Mouse (Mus musculus) liver, embryonic 11.5 days (tissue): ENCODE data around the gene Hoxa6. TPM values are rescaled to one million over a fixed set of nuclear protein-coding genes. Genes with fewer than 3 reads are reported as not detected.

Source experiments
- ATAC-seq: fragments of 200-750 bp; cut with Nextera tagmentation; replicated peaks from 2 replicates; pipeline ENCODE4 v1.8.0; 2017; ENCODE audit warnings: moderate number of reproducible peaks, mild to moderate bottlenecking, moderate TSS enrichment, moderate library complexity; ENCODE audit not compliant: low FRiP score
- DNase-seq: peaks from one replicate; pipeline ENCODE4 v3.0.0-alpha.2; 2017; ENCODE audit warnings: low spot score
- H3K27ac ChIP-seq: fragments of 300-500 bp; sonication (generic); 2 replicates; pipeline ENCODE4 v1.5.1; 2014; ENCODE audit warnings: mild to moderate bottlenecking, low read depth, low read length, control low read depth
- H3K27me3 ChIP-seq: fragments of 300-500 bp; sonication (generic); replicated peaks from 2 replicates; pipeline ENCODE4 v1.6.1; 2014; ENCODE audit warnings: low read length, mixed read lengths; ENCODE audit not compliant: control insufficient read depth, insufficient read depth
- H3K36me3 ChIP-seq: fragments of 300-500 bp; sonication (generic); 2 replicates; pipeline ENCODE4 v1.6.1; 2014; ENCODE audit warnings: mild to moderate bottlenecking, low read length, moderate library complexity, mixed read lengths; ENCODE audit not compliant: control insufficient read depth, insufficient read depth
- H3K4me1 ChIP-seq: fragments of 300-500 bp; sonication (generic); replicated peaks from 2 replicates; pipeline ENCODE4 v1.6.1; 2014; ENCODE audit warnings: low read length, mixed read lengths; ENCODE audit not compliant: control insufficient read depth, insufficient read depth
- H3K4me2 ChIP-seq: fragments of 300-500 bp; sonication (generic); 2 replicates; pipeline ENCODE4 v1.6.1; 2014; ENCODE audit warnings: mild to moderate bottlenecking, control low read depth, moderate library complexity
- H3K4me3 ChIP-seq: fragments of 300-500 bp; sonication (generic); 2 replicates; pipeline ENCODE4 v1.5.1; 2014; ENCODE audit warnings: low read depth, low read length, control low read depth
- H3K9ac ChIP-seq: fragments of 300-500 bp; sonication (generic); 2 replicates; pipeline ENCODE4 v1.6.1; 2014; ENCODE audit warnings: low read depth, low read length, control low read depth
- H3K9me3 ChIP-seq: fragments of 300-500 bp; sonication (generic); 2 replicates; pipeline ENCODE4 v1.6.1; 2016; ENCODE audit warnings: low read length, inconsistent platforms, mixed read lengths; ENCODE audit not compliant: control insufficient read depth
- WGBS: fragments of 180-500 bp; shearing (Covaris S2); extraction: QIAGEN DNeasy Blood & Tissue Kit; methylation state at CpG from one replicate; pipeline ENCODE4 v1.1.7; 2014; 5-methylcytosine and 5-hydroxymethylcytosine counted together
- polyA plus RNA-seq: library from polyadenylated mRNA; unstranded; fragments of >200 nt; fragmentation: Nextera tagmentation; extraction: Ambion mirVana; gene quantifications from 2 replicates; pipeline ENCODE4 v1.2.1, GENCODE M21; 2014

The Hoxa6 gene
- polyA plus RNA-seq, 1 experiment from 2014 or later = 0.45 TPM

- Histone ChIP-seq H3K9ac (no peak overlapping the region), H3K4me3 (no peak overlapping the region), H3K36me3 (no peaks in the 10 kb centered on the region), H3K27me3 (peaks cover 99% of the 10 kb centered on the region), H3K9me3 (no peaks in the 10 kb centered on the region), H3K4me1 (no peaks in the 10 kb centered on the region; the same call in none of the 2 replicates), H3K27ac (no peak overlapping the region; the same call in 1 of the 2 replicates), H3K4me2 (no peak overlapping the region)
- WGBS = 15% methylated on average over 4 of the region's 4 CpGs
- DNase-seq = no peak
- no peak for ATAC-seq
These were observed 1.4 kb downstream of the Hoxa6 start for GRCm38 (mm10) chr6:52206882-52207683.

- ATAC-seq (no peak), DNase-seq (no peak)
- peaks cover 99% of the 10 kb centered on the region for H3K27me3 ChIP-seq
- H3K4me1 ChIP-seq = no peaks in the 10 kb centered on the region; the same call in 1 of the 2 replicates
- H3K36me3 ChIP-seq = no peaks in the 10 kb centered on the region
- WGBS = 6% methylated on average over 55 of the region's 55 CpGs
- peak overlapping the region; percentile 73 for H3K4me2 ChIP-seq
- no peak overlapping the region for H3K9ac ChIP-seq
- H3K27ac ChIP-seq = no peak overlapping the region; the same call in 1 of the 2 replicates
- no peaks in the 10 kb centered on the region for H3K9me3 ChIP-seq
- H3K4me3 ChIP-seq = peak overlapping the region; percentile 12; the same call in 1 of the 2 replicates
These were observed 2.6 kb downstream of the Hoxa6 start for GRCm38 (mm10) chr6:52205638-52206621.

DNA sequence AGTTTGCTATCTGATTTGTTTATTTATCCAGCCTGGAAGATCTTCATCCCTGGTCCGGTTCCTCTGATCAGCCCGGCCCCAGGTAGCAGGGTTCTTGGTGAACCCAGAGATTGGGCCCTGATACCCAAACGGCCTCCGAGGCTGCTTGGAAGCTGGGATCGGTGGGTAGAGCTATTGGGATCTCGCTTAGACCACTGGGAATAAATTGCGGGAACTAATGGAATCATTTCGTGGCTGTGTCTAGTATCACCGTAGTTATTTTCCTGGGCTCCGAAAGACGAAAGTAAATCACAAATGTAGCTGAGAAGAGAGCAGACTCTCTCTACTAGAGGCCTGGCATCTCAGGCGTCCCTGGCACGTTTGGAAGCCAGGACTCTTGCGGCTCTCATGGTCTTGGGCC, 3.3 kb downstream of the Hoxa6 start:
- no peaks in the 10 kb centered on the region; the same call in 1 of the 2 replicates for H3K4me1 ChIP-seq
- H3K4me3 ChIP-seq = peak overlapping the region; percentile 12; the same call in 1 of the 2 replicates
- no peaks in the 10 kb centered on the region for H3K9me3 ChIP-seq
- no peak overlapping the region for H3K9ac ChIP-seq
- no peaks in the 10 kb centered on the region for H3K36me3 ChIP-seq
- peak overlapping the region; percentile 73; the same call in 1 of the 2 replicates for H3K4me2 ChIP-seq
- no peak overlapping the region; the same call in 1 of the 2 replicates for H3K27ac ChIP-seq
- peaks cover 99% of the 10 kb centered on the region for H3K27me3 ChIP-seq
- ATAC-seq = no peak
- WGBS = 9% methylated on average over 14 of the region's 14 CpGs
- no peak for DNase-seq

- under 1% methylated on average over 65 of the region's 65 CpGs for WGBS
- Histone ChIP-seq H3K4me3 (peak within 1 kb of the TSS; percentile 62), H3K27me3 (peaks cover 99% of the 10 kb centered on the region), H3K4me2 (peak within 1 kb of the TSS; percentile 73), H3K9ac (peak within 1 kb of the TSS; percentile 67), H3K4me1 (no peaks in the 10 kb centered on the region; the same call in 1 of the 2 replicates), H3K27ac (peak within 1 kb of the TSS; percentile 65), H3K36me3 (no peaks in the 10 kb centered on the region), H3K9me3 (no peaks in the 10 kb centered on the region)
- ATAC-seq = no peak; the same call in 1 of the 2 replicates
- no peak for DNase-seq
These were observed 4.3 kb downstream of the Hoxa6 start, which contains the start of gene Hoxa5 for GRCm38 (mm10) chr6:52204050-52204752. Hoxa5 (minus strand) TSS chr6:52204587.

GRCm38 (mm10) chr6:52203371-52204049, 5.0 kb downstream of the Hoxa6 start:
- H3K36me3 ChIP-seq = no peaks in the 10 kb centered on the region
- ATAC-seq (no peak), DNase-seq (no peak)
- H3K27ac ChIP-seq = peak overlapping the region; percentile 65
- H3K4me2 ChIP-seq = peak overlapping the region; percentile 73
- WGBS = under 1% methylated on average over 46 of the region's 46 CpGs
- H3K4me1 ChIP-seq = no peaks in the 10 kb centered on the region; the same call in 1 of the 2 replicates
- peaks cover 99% of the 10 kb centered on the region for H3K27me3 ChIP-seq
- H3K9ac ChIP-seq = peak overlapping the region; percentile 67
- no peaks in the 10 kb centered on the region for H3K9me3 ChIP-seq
- H3K4me3 ChIP-seq = peak overlapping the region; percentile 62

- DNase-seq (no peak), ATAC-seq (no peak)
- Histone ChIP-seq H3K9ac (peak overlapping the region; percentile 67), H3K4me2 (peak overlapping the region; percentile 73), H3K9me3 (no peaks in the 10 kb centered on the region), H3K4me1 (no peaks in the 10 kb centered on the region; the same call in 1 of the 2 replicates), H3K27ac (peak overlapping the region; percentile 65; the same call in 1 of the 2 replicates), H3K27me3 (peaks cover 99% of the 10 kb centered on the region), H3K36me3 (no peaks in the 10 kb centered on the region), H3K4me3 (peak overlapping the region; percentile 62)
- 1% methylated on average over 10 of the region's 10 CpGs for whole genome bisulfite sequencing
These were observed 5.5 kb downstream of the Hoxa6 start for GRCm38 (mm10) chr6:52203121-52203370.

DNA sequence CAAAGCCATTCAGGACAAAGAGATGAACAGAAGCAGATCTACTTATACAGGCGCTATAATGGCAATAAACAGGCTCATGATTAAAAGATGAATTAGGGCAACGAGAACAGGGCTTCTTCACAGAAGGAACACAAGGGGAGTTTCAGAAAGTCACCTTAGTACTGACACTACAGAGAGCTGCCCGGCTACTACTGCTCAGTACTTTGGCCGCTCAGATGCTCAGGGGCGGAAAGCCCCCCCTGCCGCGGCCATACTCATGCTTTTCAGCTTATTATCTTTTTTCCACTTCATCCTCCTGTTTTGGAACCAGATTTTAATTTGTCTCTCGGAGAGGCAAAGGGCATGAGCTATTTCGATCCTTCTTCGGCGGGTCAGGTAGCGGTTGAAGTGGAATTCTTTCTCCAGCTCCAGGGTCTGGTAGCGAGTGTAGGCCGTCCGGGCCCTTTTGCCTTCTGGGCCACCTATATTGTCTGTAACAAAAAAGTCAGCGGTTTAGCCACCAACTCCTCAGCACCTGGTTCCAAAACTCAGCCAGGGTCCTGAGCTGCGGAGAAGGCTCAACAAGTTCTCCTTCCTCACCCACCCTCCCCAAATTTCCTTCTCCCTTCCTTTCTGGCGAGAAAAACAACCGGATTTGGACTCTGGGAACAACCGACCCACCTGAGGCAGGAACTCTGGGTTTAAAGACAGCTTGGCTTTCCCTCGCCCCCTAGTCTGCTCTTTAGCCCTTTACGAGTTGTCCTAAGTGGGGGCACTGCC, 6.0 kb downstream of the Hoxa6 start:
- no peak for DNase-seq
- Histone ChIP-seq H3K27me3 (peaks cover 100% of the 10 kb centered on the region), H3K4me2 (peak overlapping the region; percentile 73), H3K4me3 (peak overlapping the region; percentile 62), H3K36me3 (no peaks in the 10 kb centered on the region), H3K27ac (peak overlapping the region; percentile 65; the same call in 1 of the 2 replicates), H3K4me1 (no peaks in the 10 kb centered on the region; the same call in 1 of the 2 replicates), H3K9ac (peak overlapping the region; percentile 67), H3K9me3 (no peaks in the 10 kb centered on the region)
- ATAC-seq = no peak
- WGBS = 6% methylated on average over 22 of the region's 22 CpGs
